Mouse (Mus musculus) liver, embryonic 16.5 days (tissue): Measurements from ENCODE around the gene Gstm4. TPM values are rescaled to one million over a fixed set of nuclear protein-coding genes. Genes with fewer than 3 reads are reported as not detected.

Experiments
- ATAC-seq: fragments of 200-750 bp; cut with Nextera tagmentation; 2 replicates; pipeline ENCODE4 v1.8.0; 2017; ENCODE audit warnings: low read depth, mild to moderate bottlenecking, moderate number of reproducible peaks, moderate library complexity
- H3K27ac ChIP-seq: fragments of 300-500 bp; sonication (generic); 2 replicates; pipeline ENCODE4 v1.5.1; 2014; ENCODE audit warnings: mild to moderate bottlenecking, low read length
- H3K27me3 ChIP-seq: fragments of 300-500 bp; sonication (generic); 2 replicates; pipeline ENCODE4 v1.6.1; 2014; ENCODE audit warnings: low read depth, low read length, mixed read lengths; ENCODE audit not compliant: control insufficient read depth, insufficient read depth
- H3K36me3 ChIP-seq: fragments of 300-500 bp; sonication (generic); 2 replicates; pipeline ENCODE4 v1.6.1; 2014; ENCODE audit warnings: mild to moderate bottlenecking; ENCODE audit not compliant: control insufficient read depth, insufficient read depth
- H3K4me1 ChIP-seq: fragments of 300-500 bp; sonication (generic); 2 replicates; pipeline ENCODE4 v1.6.1; 2014; ENCODE audit warnings: low read depth, low read length, mixed read lengths; ENCODE audit not compliant: control insufficient read depth
- H3K4me2 ChIP-seq: fragments of 300-500 bp; sonication (generic); 2 replicates; pipeline ENCODE4 v1.6.1; 2014; ENCODE audit warnings: low read depth, low read length, mixed read lengths
- H3K4me3 ChIP-seq: fragments of 300-500 bp; sonication (generic); 2 replicates; pipeline ENCODE4 v1.5.1; 2014; ENCODE audit warnings: low read depth, mild to moderate bottlenecking, low read length
- H3K9ac ChIP-seq: fragments of 300-500 bp; sonication (generic); 2 replicates; pipeline ENCODE4 v1.6.1; 2014; ENCODE audit warnings: low read depth, low read length
- H3K9me3 ChIP-seq: fragments of 300-500 bp; sonication (generic); replicated peaks from 2 replicates; pipeline ENCODE4 v1.6.1; 2016; ENCODE audit warnings: low read length; ENCODE audit not compliant: control insufficient read depth
- WGBS: fragments of 180-500 bp; shearing (Covaris S2); extraction: QIAGEN DNeasy Blood & Tissue Kit; methylation state at CpG from one replicate; pipeline ENCODE4 v1.1.7; 2014; ENCODE audit not compliant: insufficient replicate concordance; 5-methylcytosine and 5-hydroxymethylcytosine counted together
- polyA plus RNA-seq: library from polyadenylated mRNA; unstranded; fragments of >200 nt; fragmentation: Nextera tagmentation; extraction: Ambion mirVana; gene quantifications from 2 replicates; pipeline ENCODE4 v1.2.1, GENCODE M21; 2015

Gene Gstm4
- polyA plus RNA-seq, 1 experiment from 2014 or later = 17.0 TPM

DNA sequence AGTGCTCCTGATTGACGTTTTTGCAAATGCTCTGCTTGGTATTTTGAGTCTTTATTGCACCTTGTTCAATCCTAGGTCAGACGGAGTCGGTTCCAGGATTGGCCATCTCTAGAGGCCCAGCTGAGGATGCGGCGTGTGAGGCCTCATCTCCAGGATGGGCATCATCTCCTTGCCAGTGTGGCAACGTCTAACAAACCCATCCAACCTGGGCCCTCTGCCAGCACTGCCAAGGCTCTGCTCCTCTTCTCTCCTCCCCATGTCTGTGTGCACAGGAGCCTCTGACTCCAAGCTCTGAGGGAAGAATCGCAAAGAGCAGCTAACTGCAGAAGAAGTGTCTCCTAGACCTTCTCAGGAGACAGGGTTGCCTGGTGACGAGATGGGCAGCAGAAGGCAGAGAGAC, 18.0 kb upstream of the Gstm4 start:
- Histone ChIP-seq H3K4me1 (peaks cover 2% of the 10 kb centered on the region; the same call in 1 of the 2 replicates), H3K27ac (no peak overlapping the region), H3K36me3 (no peaks in the 10 kb centered on the region), H3K9me3 (no peaks in the 10 kb centered on the region), H3K4me2 (no peak overlapping the region), H3K9ac (no peak overlapping the region), H3K4me3 (no peak overlapping the region), H3K27me3 (no peaks in the 10 kb centered on the region)
- ATAC-seq = no peak
- WGBS = 81% methylated on average over 8 of the region's 8 CpGs

DNA sequence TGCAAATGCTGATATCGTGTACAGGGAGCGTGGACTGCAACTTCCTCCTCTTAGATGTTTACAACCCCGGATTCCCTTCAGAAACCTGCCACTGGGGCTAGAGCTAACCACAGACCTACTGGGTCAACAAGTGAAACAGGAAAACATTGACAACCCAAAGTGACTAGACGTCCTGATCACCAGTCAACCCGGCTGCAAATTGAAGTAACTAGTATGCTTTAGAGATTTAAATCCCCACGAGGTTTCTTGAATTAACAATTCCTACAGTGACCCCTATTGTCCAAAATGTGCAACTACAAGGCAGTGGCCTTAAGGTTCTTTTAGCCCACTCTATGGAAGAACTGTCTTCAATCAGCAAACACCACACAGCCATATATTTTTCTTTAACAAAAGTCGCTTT, 16.7 kb upstream of the Gstm4 start:
- Histone ChIP-seq H3K4me1 (peaks cover 2% of the 10 kb centered on the region; the same call in 1 of the 2 replicates), H3K4me2 (peak overlapping the region; percentile 22; the same call in 1 of the 2 replicates), H3K27me3 (no peaks in the 10 kb centered on the region), H3K9ac (no peak overlapping the region), H3K36me3 (no peaks in the 10 kb centered on the region), H3K27ac (no peak overlapping the region), H3K9me3 (no peaks in the 10 kb centered on the region), H3K4me3 (no peak overlapping the region)
- peak; percentile 10; the same call in 1 of the 2 replicates for ATAC-seq
- WGBS = 6% methylated on average over 7 of the region's 7 CpGs

DNA sequence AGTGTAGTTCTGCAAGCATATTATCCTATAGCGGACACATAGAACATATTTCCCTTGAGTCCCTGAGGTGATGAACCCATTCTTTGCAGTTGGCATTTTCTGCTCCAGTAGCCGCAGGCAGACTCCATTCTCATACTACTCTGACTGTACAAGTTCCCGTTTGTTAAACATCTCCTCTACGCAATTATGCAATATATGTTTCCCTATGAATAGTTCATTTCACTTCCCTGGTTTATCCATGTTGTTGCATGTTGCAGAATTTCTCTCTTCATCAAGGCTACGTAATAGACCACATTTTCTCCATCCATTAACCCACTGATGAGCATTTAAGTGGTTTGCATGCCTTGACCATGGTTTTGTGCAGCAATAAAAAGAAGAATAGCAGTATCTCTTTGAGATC, 5.8 kb upstream of the Gstm4 start:
- no peaks in the 10 kb centered on the region for H3K9me3 ChIP-seq
- no peak overlapping the region for H3K27ac ChIP-seq
- no peaks in the 10 kb centered on the region for H3K36me3 ChIP-seq
- H3K4me3 ChIP-seq = no peak overlapping the region
- ATAC-seq = no peak
- H3K4me2 ChIP-seq = no peak overlapping the region
- peaks cover 6% of the 10 kb centered on the region for H3K4me1 ChIP-seq
- no peaks in the 10 kb centered on the region for H3K27me3 ChIP-seq
- H3K9ac ChIP-seq = no peak overlapping the region
- WGBS = 64% methylated on average over 5 of the region's 5 CpGs

DNA sequence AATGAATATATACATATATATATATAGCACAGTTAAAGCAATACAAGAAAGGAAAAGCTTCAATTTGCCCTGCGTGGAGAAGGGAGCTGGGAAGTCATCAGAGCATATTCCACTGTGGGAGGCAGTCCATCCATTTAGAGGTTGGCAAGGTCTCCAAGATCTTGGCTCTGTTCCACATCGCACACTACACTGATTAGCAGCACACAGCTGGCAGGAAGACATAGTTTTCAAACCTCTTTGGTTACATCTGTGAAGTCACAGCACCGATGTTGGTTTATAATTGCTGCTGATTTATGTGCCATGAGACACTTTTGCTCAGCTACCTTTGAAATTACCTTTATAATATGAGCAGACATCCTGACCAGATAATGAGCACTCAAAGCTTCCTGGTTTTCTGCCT, 3.6 kb upstream of the Gstm4 start:
- 62% methylated on average over 3 of the region's 3 CpGs for WGBS
- no peak for ATAC-seq
- Histone ChIP-seq H3K4me2 (no peak overlapping the region), H3K9ac (no peak overlapping the region), H3K27me3 (no peaks in the 10 kb centered on the region), H3K4me1 (peaks cover 20% of the 10 kb centered on the region), H3K4me3 (no peak overlapping the region), H3K27ac (no peak overlapping the region), H3K9me3 (no peaks in the 10 kb centered on the region), H3K36me3 (no peaks in the 10 kb centered on the region)

DNA sequence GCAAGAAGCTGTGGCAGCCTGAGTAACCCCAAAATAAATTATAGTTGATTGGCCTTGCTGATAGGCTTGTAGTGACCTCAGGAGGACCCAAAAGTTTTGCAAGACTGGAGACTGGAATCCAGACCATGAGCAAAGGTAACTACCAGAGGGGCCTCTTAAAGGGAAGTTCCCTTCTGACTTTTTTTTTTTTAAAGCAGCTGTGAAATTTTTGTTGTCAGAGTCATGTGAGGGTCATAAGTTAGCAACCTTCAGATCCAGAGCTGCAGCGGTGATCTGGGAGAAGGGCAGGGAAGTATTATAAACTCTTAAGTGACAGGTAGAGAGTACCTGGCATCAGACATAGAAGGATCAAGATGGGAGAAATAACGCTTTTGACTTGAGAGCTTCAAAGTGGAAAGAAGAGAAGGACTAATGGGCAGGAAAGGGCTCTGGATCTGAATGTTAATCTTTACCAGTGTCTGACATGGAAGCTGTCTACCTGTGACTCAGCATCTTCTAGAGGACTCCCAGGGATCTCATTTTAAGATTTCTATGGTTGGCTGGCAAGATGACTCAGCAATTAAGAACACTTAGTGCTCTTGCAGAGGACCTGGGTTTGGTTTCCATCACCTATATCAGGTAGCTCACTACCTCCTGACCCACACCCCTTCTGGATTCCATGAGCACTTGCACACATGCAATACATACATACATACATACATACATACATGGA, 2.4 kb upstream of the Gstm4 start:
- H3K9ac ChIP-seq = no peak overlapping the region
- no peak overlapping the region for H3K4me2 ChIP-seq
- H3K27me3 ChIP-seq = no peaks in the 10 kb centered on the region
- no peak for ATAC-seq
- H3K4me1 ChIP-seq = peaks cover 20% of the 10 kb centered on the region
- 51% methylated on average over 2 of the region's 2 CpGs for WGBS
- H3K27ac ChIP-seq = no peak overlapping the region
- no peaks in the 10 kb centered on the region for H3K9me3 ChIP-seq
- no peaks in the 10 kb centered on the region for H3K36me3 ChIP-seq
- no peak overlapping the region for H3K4me3 ChIP-seq

DNA sequence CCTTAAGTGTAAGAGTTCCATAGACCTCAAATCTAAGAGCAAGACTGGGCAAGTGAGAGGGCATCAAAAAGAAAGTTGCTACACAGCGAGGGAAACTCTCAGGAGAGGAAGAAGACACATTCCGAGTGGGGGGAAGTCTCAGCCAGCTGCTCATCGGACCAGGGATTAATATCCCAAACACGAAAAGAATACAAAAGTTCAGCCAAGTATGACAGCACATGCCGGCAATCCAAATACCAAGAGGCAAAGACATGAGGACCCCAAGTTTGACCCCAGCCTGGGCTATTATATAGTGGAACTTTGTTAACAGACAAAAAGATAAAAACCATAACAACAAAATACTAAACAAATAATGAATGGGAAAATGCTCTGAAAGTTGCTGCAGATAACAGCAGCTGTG, 11.5 kb downstream of the Gstm4 start:
- Histone ChIP-seq H3K9me3 (no peaks in the 10 kb centered on the region), H3K4me2 (no peak overlapping the region), H3K9ac (no peak overlapping the region), H3K4me3 (no peak overlapping the region), H3K27me3 (no peaks in the 10 kb centered on the region), H3K36me3 (no peaks in the 10 kb centered on the region), H3K4me1 (no peaks in the 10 kb centered on the region; the same call in 1 of the 2 replicates), H3K27ac (no peak overlapping the region)
- WGBS = 58% methylated on average over 5 of the region's 5 CpGs
- no peak for ATAC-seq

DNA sequence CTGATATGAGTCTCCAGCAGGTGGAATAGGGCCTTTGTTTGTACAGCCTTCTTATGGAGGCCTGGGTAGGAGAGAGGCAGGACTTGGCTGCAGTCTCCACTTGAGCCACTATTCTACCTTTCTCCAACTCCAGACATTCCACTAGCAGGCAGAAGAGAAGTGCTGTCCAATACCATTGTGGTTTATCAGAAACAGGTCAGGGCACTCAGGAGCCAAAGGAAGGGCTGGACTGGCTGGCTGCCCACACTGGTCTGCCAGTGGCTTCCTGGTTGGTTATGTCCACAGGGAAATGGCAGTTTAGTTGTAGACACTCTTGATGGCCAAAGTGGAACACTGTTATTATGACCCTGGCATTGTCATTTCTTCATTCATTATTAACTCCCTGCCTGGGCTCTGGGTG, 12.6 kb downstream of the Gstm4 start:
- H3K9ac ChIP-seq = no peak overlapping the region
- H3K27me3 ChIP-seq = no peaks in the 10 kb centered on the region
- H3K4me1 ChIP-seq = no peaks in the 10 kb centered on the region; the same call in 1 of the 2 replicates
- no peaks in the 10 kb centered on the region for H3K9me3 ChIP-seq
- ATAC-seq = no peak
- no peak overlapping the region for H3K4me3 ChIP-seq
- H3K27ac ChIP-seq = no peak overlapping the region
- no peaks in the 10 kb centered on the region for H3K36me3 ChIP-seq
- H3K4me2 ChIP-seq = no peak overlapping the region

DNA sequence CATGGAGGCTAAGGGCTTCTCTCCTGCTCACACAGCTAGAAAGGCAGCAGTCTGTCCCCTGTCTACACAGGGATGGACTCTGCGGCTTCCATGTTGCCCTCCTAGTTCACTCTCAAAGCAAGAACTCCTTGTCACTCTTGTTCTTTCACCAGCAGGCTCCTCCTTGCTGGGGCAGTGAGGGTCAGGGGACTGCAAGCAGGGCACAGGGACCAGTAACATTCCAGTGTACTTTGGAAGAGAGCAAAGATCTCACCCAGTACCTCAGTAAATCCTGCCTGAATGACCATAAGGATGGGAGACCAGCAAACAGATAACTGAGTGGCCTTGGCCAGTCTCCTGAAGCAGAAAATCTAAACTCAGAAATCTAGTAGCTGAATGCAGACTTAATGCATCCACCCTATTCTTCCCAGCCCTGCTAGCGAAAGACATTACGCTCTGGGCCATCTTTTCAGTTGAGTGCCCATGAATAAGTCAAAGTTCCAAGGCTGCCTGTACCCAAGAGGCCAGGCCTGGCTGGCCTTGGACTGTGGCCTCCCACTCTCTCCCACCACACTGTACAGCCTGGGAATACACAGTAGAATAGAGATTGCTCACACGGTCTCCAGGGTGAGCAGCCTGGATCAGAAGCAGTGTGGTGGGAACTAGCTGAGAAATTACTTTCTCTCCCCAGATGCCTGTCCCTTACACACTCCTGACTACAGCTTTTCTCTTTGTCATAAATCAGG, 15.9 kb downstream of the Gstm4 start:
- H3K27ac ChIP-seq = no peak overlapping the region

DNA sequence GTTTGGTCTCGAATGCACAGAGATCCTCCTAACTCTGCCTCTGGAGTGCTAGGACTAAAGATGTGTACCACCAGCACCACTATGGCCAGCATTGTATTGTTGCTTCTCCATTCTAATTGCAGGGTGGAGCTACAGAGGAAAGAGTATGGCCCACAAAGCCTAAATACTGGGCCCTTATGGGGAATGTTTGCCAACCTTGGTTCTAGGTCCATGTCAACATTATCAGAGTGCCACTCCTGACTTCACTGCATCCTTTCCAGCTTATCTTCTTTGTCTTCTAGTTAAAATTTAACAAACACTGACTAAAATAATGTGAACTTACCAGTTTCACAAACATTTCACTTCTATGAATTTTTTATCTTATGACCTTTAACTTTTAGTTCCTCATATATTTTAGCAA, 18.1 kb downstream of the Gstm4 start:
- H3K4me3 ChIP-seq = no peak overlapping the region
- H3K27ac ChIP-seq = peak overlapping the region; percentile 42; the same call in 1 of the 2 replicates
- H3K36me3 ChIP-seq = no peaks in the 10 kb centered on the region
- no peaks in the 10 kb centered on the region for H3K9me3 ChIP-seq
- ATAC-seq = 0 out of 2 replicates have a peak, but pooled peaks have one; percentile 20
- no peaks in the 10 kb centered on the region for H3K27me3 ChIP-seq
- WGBS = 36% methylated on average over 1 of the region's 1 CpGs
- no peak overlapping the region for H3K4me2 ChIP-seq
- no peak overlapping the region for H3K9ac ChIP-seq
- H3K4me1 ChIP-seq = peaks cover 10% of the 10 kb centered on the region

More for the DNA sequence above, 15.9 kb downstream of the Gstm4 start:
- no peak overlapping the region for H3K4me2 ChIP-seq
- no peak for ATAC-seq
- H3K9me3 ChIP-seq = no peaks in the 10 kb centered on the region
- H3K36me3 ChIP-seq = no peaks in the 10 kb centered on the region
- no peaks in the 10 kb centered on the region for H3K27me3 ChIP-seq
- WGBS = 61% methylated on average over 4 of the region's 4 CpGs
- H3K4me1 ChIP-seq = peaks cover 3% of the 10 kb centered on the region
- H3K9ac ChIP-seq = no peak overlapping the region
- H3K4me3 ChIP-seq = no peak overlapping the region
